Mouse (Mus musculus): ENCODE measurements around the gene Fam234b. TPM values are rescaled to one million over a fixed set of nuclear protein-coding genes. Genes with fewer than 3 reads are reported as not detected.

Gene Fam234b
- polyA plus RNA-seq, 1 experiment from 2014 or later: 110 TPM

- H3K9ac ChIP-seq (ENCODE audit: low read depth, low read length): no peak overlapping the region
- H3K4me1 ChIP-seq (ENCODE audit: control insufficient read depth, insufficient read depth, low read depth, low read length): peaks cover 3% of the 10 kb centered on the region; the same call in 1 of the 2 replicates
- WGBS: 56% methylated on average over 8 of the region's 8 CpGs
- H3K4me3 ChIP-seq (ENCODE audit: low read length): no peak overlapping the region
- no peaks in the 10 kb centered on the region for H3K27me3 ChIP-seq (replicated peaks; ENCODE audit: control insufficient read depth, insufficient read depth, low read length)
- H3K4me2 ChIP-seq (ENCODE audit: low read length): no peak overlapping the region
- no peak overlapping the region for H3K27ac ChIP-seq (ENCODE audit: low read depth, low read length)
- no peaks in the 10 kb centered on the region for H3K36me3 ChIP-seq (ENCODE audit: control insufficient read depth, insufficient read depth, low read length)
- ATAC-seq: no peak
- H3K9me3 ChIP-seq (ENCODE audit: control insufficient read depth, low read length): no peaks in the 10 kb centered on the region
Observed at GRCm38 (mm10) chr6:135245586-135245985, 47.8 kb downstream of the Fam234b start.

GRCm38 (mm10) chr6:135247861-135248260, 50.1 kb downstream of the Fam234b start:
- Histone ChIP-seq H3K9me3 (ENCODE audit: control insufficient read depth, low read length) (no peaks in the 10 kb centered on the region), H3K4me3 (ENCODE audit: low read length) (no peak overlapping the region), H3K27me3 (replicated peaks; ENCODE audit: control insufficient read depth, insufficient read depth, low read length) (no peaks in the 10 kb centered on the region), H3K9ac (ENCODE audit: low read depth, low read length) (no peak overlapping the region), H3K4me1 (ENCODE audit: control insufficient read depth, insufficient read depth, low read depth, low read length) (peaks cover 13% of the 10 kb centered on the region), H3K4me2 (ENCODE audit: low read length) (no peak overlapping the region), H3K27ac (ENCODE audit: low read depth, low read length) (no peak overlapping the region), H3K36me3 (ENCODE audit: control insufficient read depth, insufficient read depth, low read length) (no peaks in the 10 kb centered on the region)
- ATAC-seq: no peak
- 70% methylated on average over 6 of the region's 6 CpGs for WGBS

GRCm38 (mm10) chr6:135249846-135250531, 52.2 kb downstream of the Fam234b start:
- H3K36me3 ChIP-seq (ENCODE audit: control insufficient read depth, insufficient read depth, low read length): no peaks in the 10 kb centered on the region
- peak overlapping the region; percentile 22; the same call in 1 of the 2 replicates for H3K4me2 ChIP-seq (ENCODE audit: low read length)
- no peaks in the 10 kb centered on the region for H3K9me3 ChIP-seq (ENCODE audit: control insufficient read depth, low read length)
- no peak overlapping the region for H3K27ac ChIP-seq (ENCODE audit: low read depth, low read length)
- no peak overlapping the region for H3K4me3 ChIP-seq (ENCODE audit: low read length)
- H3K9ac ChIP-seq (ENCODE audit: low read depth, low read length): no peak overlapping the region
- peak; percentile 58 for ATAC-seq
- WGBS: 43% methylated on average over 19 of the region's 19 CpGs
- peaks cover 13% of the 10 kb centered on the region for H3K4me1 ChIP-seq (ENCODE audit: control insufficient read depth, insufficient read depth, low read depth, low read length)
- no peaks in the 10 kb centered on the region for H3K27me3 ChIP-seq (replicated peaks; ENCODE audit: control insufficient read depth, insufficient read depth, low read length)

GRCm38 (mm10) chr6:135250926-135251699, 53.3 kb downstream of the Fam234b start:
- Histone ChIP-seq H3K36me3 (ENCODE audit: control insufficient read depth, insufficient read depth, low read length) (no peaks in the 10 kb centered on the region), H3K9ac (ENCODE audit: low read depth, low read length) (no peak overlapping the region), H3K27me3 (replicated peaks; ENCODE audit: control insufficient read depth, insufficient read depth, low read length) (no peaks in the 10 kb centered on the region), H3K4me1 (ENCODE audit: control insufficient read depth, insufficient read depth, low read depth, low read length) (peaks cover 13% of the 10 kb centered on the region), H3K4me2 (ENCODE audit: low read length) (no peak overlapping the region), H3K4me3 (ENCODE audit: low read length) (no peak overlapping the region), H3K9me3 (ENCODE audit: control insufficient read depth, low read length) (no peaks in the 10 kb centered on the region), H3K27ac (ENCODE audit: low read depth, low read length) (no peak overlapping the region)
- ATAC-seq: no peak
- 71% methylated on average over 19 of the region's 19 CpGs for WGBS

- ATAC-seq: peak; percentile 81
- no peaks in the 10 kb centered on the region for H3K27me3 ChIP-seq (replicated peaks; ENCODE audit: control insufficient read depth, insufficient read depth, low read length)
- peak overlapping the region; percentile 34 for H3K9ac ChIP-seq (ENCODE audit: low read depth, low read length)
- peak overlapping the region; percentile 51 for H3K4me2 ChIP-seq (ENCODE audit: low read length)
- 0 out of 2 replicates have a peak overlapping the region, but pooled peaks have one; percentile 12 for H3K4me3 ChIP-seq (ENCODE audit: low read length)
- WGBS: 47% methylated on average over 24 of the region's 24 CpGs
- peaks cover 13% of the 10 kb centered on the region for H3K4me1 ChIP-seq (ENCODE audit: control insufficient read depth, insufficient read depth, low read depth, low read length)
- no peaks in the 10 kb centered on the region for H3K9me3 ChIP-seq (ENCODE audit: control insufficient read depth, low read length)
- no peaks in the 10 kb centered on the region for H3K36me3 ChIP-seq (ENCODE audit: control insufficient read depth, insufficient read depth, low read length)
- H3K27ac ChIP-seq (ENCODE audit: low read depth, low read length): no peak overlapping the region
Observed at GRCm38 (mm10) chr6:135251849-135252727, 54.3 kb downstream of the Fam234b start.

- Histone ChIP-seq H3K9ac (ENCODE audit: low read depth, low read length) (peak overlapping the region; percentile 34; the same call in 1 of the 2 replicates), H3K27me3 (replicated peaks; ENCODE audit: control insufficient read depth, insufficient read depth, low read length) (no peaks in the 10 kb centered on the region), H3K4me2 (ENCODE audit: low read length) (peak overlapping the region; percentile 51), H3K27ac (ENCODE audit: low read depth, low read length) (no peak overlapping the region), H3K9me3 (ENCODE audit: control insufficient read depth, low read length) (no peaks in the 10 kb centered on the region), H3K36me3 (ENCODE audit: control insufficient read depth, insufficient read depth, low read length) (no peaks in the 10 kb centered on the region), H3K4me1 (ENCODE audit: control insufficient read depth, insufficient read depth, low read depth, low read length) (peaks cover 13% of the 10 kb centered on the region), H3K4me3 (ENCODE audit: low read length) (0 out of 2 replicates have a peak overlapping the region, but pooled peaks have one; percentile 12)
- peak; percentile 87 for ATAC-seq
- 2% methylated on average over 16 of the region's 16 CpGs for WGBS
Observed at GRCm38 (mm10) chr6:135252728-135253077, 54.9 kb downstream of the Fam234b start.

GRCm38 (mm10) chr6:135254153-135254552, 56.4 kb downstream of the Fam234b start, which contains the start of gene Gsg1:
Gene Gsg1, minus strand, starts transcription at chr6:135254351.
- no peak within 1 kb of the TSS for H3K9ac ChIP-seq (ENCODE audit: low read depth, low read length)
- no peak for ATAC-seq
- peaks cover 13% of the 10 kb centered on the region for H3K4me1 ChIP-seq (ENCODE audit: control insufficient read depth, insufficient read depth, low read depth, low read length)
- 80% methylated on average over 7 of the region's 7 CpGs for WGBS
- H3K4me3 ChIP-seq (ENCODE audit: low read length): no peak within 1 kb of the TSS
- no peak within 1 kb of the TSS for H3K27ac ChIP-seq (ENCODE audit: low read depth, low read length)
- H3K4me2 ChIP-seq (ENCODE audit: low read length): no peak within 1 kb of the TSS
- no peaks in the 10 kb centered on the region for H3K27me3 ChIP-seq (replicated peaks; ENCODE audit: control insufficient read depth, insufficient read depth, low read length)
- H3K9me3 ChIP-seq (ENCODE audit: control insufficient read depth, low read length): no peaks in the 10 kb centered on the region
- H3K36me3 ChIP-seq (ENCODE audit: control insufficient read depth, insufficient read depth, low read length): no peaks in the 10 kb centered on the region

GRCm38 (mm10) chr6:135260435-135260834, 62.7 kb downstream of the Fam234b start:
- 92% methylated on average over 6 of the region's 6 CpGs for WGBS
- Histone ChIP-seq H3K9me3 (ENCODE audit: control insufficient read depth, low read length) (no peaks in the 10 kb centered on the region; the same call in 1 of the 2 replicates), H3K27ac (ENCODE audit: low read depth, low read length) (no peak overlapping the region), H3K27me3 (replicated peaks; ENCODE audit: control insufficient read depth, insufficient read depth, low read length) (no peaks in the 10 kb centered on the region), H3K4me3 (ENCODE audit: low read length) (no peak overlapping the region), H3K36me3 (ENCODE audit: control insufficient read depth, insufficient read depth, low read length) (no peaks in the 10 kb centered on the region), H3K4me2 (ENCODE audit: low read length) (no peak overlapping the region), H3K4me1 (ENCODE audit: control insufficient read depth, insufficient read depth, low read depth, low read length) (no peaks in the 10 kb centered on the region), H3K9ac (ENCODE audit: low read depth, low read length) (no peak overlapping the region)
- ATAC-seq: no peak
